Comparison of ENCODE assay signal across 10 mouse cellular contexts in genomic region chr5:147331547-147331946, GRCm38 (mm10). TPM values are rescaled to one million over a fixed set of nuclear protein-coding genes. Genes with fewer than 3 reads are reported as not detected.
A peak's percentile ranks its signal among the peaks of the same experiment; 100 is the strongest.
DNase-seq lines count a peak whose midpoint lies in the region; ATAC-seq and TF ChIP-seq lines count a peak whose summit lies in the region.
"Had no signal": no experiment of that assay in that cellular context is flagged by ENCODE, and none has a peak within 500 bp of the region (broad histone marks: within the 10 kb centered on the region; RNA-seq: fewer than 3 reads in every experiment).

No protein-coding gene starts in this region.

- peak; percentile 47 for DNase-seq in forebrain, postnatal 0 days
- no peak for DNase-seq in forebrain, embryonic 10.5 days (ENCODE audit: extremely low spot score, low spot score)
- peak; percentile 65 for DNase-seq in neural tube, embryonic 10.5 days (ENCODE audit: extremely low spot score, low spot score)
- peak; percentile 33 for DNase-seq in cerebellum, adult 8-10 months
- DNase-seq in heart, postnatal 4 days = peak; percentile 60
- DNase-seq in thymus, adult 2 months = peak; percentile 88

- no peaks in the 10 kb centered on the region for H3K36me3 ChIP-seq in forebrain, postnatal 0 days (ENCODE audit: insufficient read depth)
- H3K36me3 ChIP-seq in forebrain, embryonic 10.5 days (replicated peaks) = no peaks in the 10 kb centered on the region
- H3K36me3 ChIP-seq in neural tube, embryonic 15.5 days = no peaks in the 10 kb centered on the region
- H3K36me3 ChIP-seq in thymus, adult 2 months (ENCODE audit: control insufficient read depth, insufficient read depth, low read length) = no peaks in the 10 kb centered on the region
- H3K36me3 ChIP-seq: neural tube, embryonic 13.5 days had no signal

- H3K4me1 ChIP-seq in forebrain, postnatal 0 days (ENCODE audit: insufficient read depth) = no peaks in the 10 kb centered on the region
- H3K4me1 ChIP-seq in forebrain, embryonic 10.5 days = peaks cover 7% of the 10 kb centered on the region
- no peaks in the 10 kb centered on the region for H3K4me1 ChIP-seq in neural tube, embryonic 15.5 days
- H3K4me1 ChIP-seq in thymus, adult 2 months (replicated peaks; ENCODE audit: control insufficient read depth, insufficient read depth, low read length) = peaks cover 3% of the 10 kb centered on the region

- ATAC-seq in forebrain, postnatal 0 days = no peak
- no peak for ATAC-seq in neural tube, embryonic 15.5 days (ENCODE audit: low FRiP score)
- ATAC-seq in megakaryocyte progenitor cell, adult 5-6 weeks (replicated peaks; ENCODE audit: poor library complexity) = peak; percentile 96

- H3K4me2 ChIP-seq in forebrain, postnatal 0 days (ENCODE audit: low read depth) = no peak overlapping the region
- no peak overlapping the region for H3K4me2 ChIP-seq in neural tube, embryonic 15.5 days
- H3K4me2 ChIP-seq: neural tube, embryonic 13.5 days had no signal

- peak; percentile 69 for TF ChIP-seq CTCF in forebrain, postnatal 0 days (IDR thresholded peaks at IDR 0.05; ENCODE audit: low read depth)
- peak; percentile 48; the same call in 1 of the 2 replicates for TF ChIP-seq CTCF in thymus, adult 2 months (IDR thresholded peaks at IDR 0.05; ENCODE audit: borderline replicate concordance, control insufficient read depth, extremely low read depth, insufficient read depth, low read length, poor library complexity)

- no peaks in the 10 kb centered on the region for H3K9me3 ChIP-seq in forebrain, postnatal 0 days (ENCODE audit: low read length)
- no peaks in the 10 kb centered on the region for H3K9me3 ChIP-seq in forebrain, embryonic 10.5 days
- H3K9me3 ChIP-seq in neural tube, embryonic 15.5 days (replicated peaks) = no peaks in the 10 kb centered on the region

- H3K27me3 ChIP-seq in forebrain, postnatal 0 days (ENCODE audit: insufficient read depth, low read length) = no peaks in the 10 kb centered on the region
- H3K27me3 ChIP-seq in forebrain, embryonic 10.5 days (ENCODE audit: poor library complexity, severe bottlenecking) = no peaks in the 10 kb centered on the region
- H3K27me3 ChIP-seq in neural tube, embryonic 15.5 days (replicated peaks) = no peaks in the 10 kb centered on the region; the same call in 1 of the 2 replicates
- no peaks in the 10 kb centered on the region for H3K27me3 ChIP-seq in thymus, adult 2 months (ENCODE audit: control insufficient read depth, insufficient read depth, low read length)
- H3K27me3 ChIP-seq: neural tube, embryonic 13.5 days had no signal

- H3K27ac ChIP-seq in forebrain, postnatal 0 days (ENCODE audit: low read depth, low read length) = no peak overlapping the region
- no peak overlapping the region for H3K27ac ChIP-seq in forebrain, embryonic 10.5 days
- H3K27ac ChIP-seq in neural tube, embryonic 15.5 days (replicated peaks) = no peak overlapping the region
- H3K27ac ChIP-seq in thymus, adult 2 months (ENCODE audit: control insufficient read depth, insufficient read depth, low read length) = no peak overlapping the region
- H3K27ac ChIP-seq: neural tube, embryonic 13.5 days had no signal

- no peak for TF ChIP-seq POLR2A in thymus, adult 2 months (IDR thresholded peaks at IDR 0.05; ENCODE audit: control insufficient read depth, extremely low read depth, insufficient read depth, low read length, poor library complexity)

- no peak overlapping the region for H3K4me3 ChIP-seq in forebrain, postnatal 0 days (ENCODE audit: low read depth, low read length)
- no peak overlapping the region for H3K4me3 ChIP-seq in forebrain, embryonic 10.5 days
- no peak overlapping the region for H3K4me3 ChIP-seq in neural tube, embryonic 15.5 days (replicated peaks)
- no peak overlapping the region for H3K4me3 ChIP-seq in thymus, adult 2 months (ENCODE audit: control insufficient read depth, insufficient read depth, low read length)
- H3K4me3 ChIP-seq: neural tube, embryonic 13.5 days had no signal

- H3K9ac ChIP-seq in forebrain, postnatal 0 days = no peak overlapping the region
- H3K9ac ChIP-seq in neural tube, embryonic 15.5 days (replicated peaks) = no peak overlapping the region
- H3K9ac ChIP-seq: neural tube, embryonic 13.5 days had no signal

- WGBS in forebrain, postnatal 0 days = 45% methylated on average over 2 of the region's 2 CpGs
- WGBS in forebrain, embryonic 10.5 days = 39% methylated on average over 2 of the region's 2 CpGs
- 51% methylated on average over 2 of the region's 2 CpGs for WGBS in neural tube, embryonic 15.5 days
- WGBS in thymus, adult 2 months = 37% methylated on average over 2 of the region's 2 CpGs

RNA-seq across cellular contexts. Expression of gene Urad, which starts 9.3 kb away (rescaled TPM):
- total RNA-seq in forebrain, postnatal 0 days (2014; rRNA removed) = not detected in 2 replicates
- polyA plus RNA-seq in forebrain, postnatal 0 days (2015; fragmentation: Nextera tagmentation; extraction: Ambion mirVana) = not detected in 2 replicates
- not detected in 2 replicates for polyA plus RNA-seq in forebrain, embryonic 10.5 days (2016; fragmentation: Nextera tagmentation; extraction: Ambion mirVana)
- polyA plus RNA-seq in neural tube, embryonic 15.5 days (2015; fragmentation: Nextera tagmentation; extraction: Ambion mirVana) = 0.24 TPM in 1 of 2 replicates, not detected in the other
- total RNA-seq in heart, postnatal 4 days (2021) = not detected
- not detected in 2 replicates for total RNA-seq in megakaryocyte progenitor cell, adult 5-6 weeks (2015)
- not detected in 2 replicates for total RNA-seq in megakaryocyte progenitor cell, adult 5-6 weeks (2017)
- 0.15 and 0.87 TPM in 2 replicates for polyA plus RNA-seq in thymus, adult 2 months (2012; rRNA removed)
- total RNA-seq: layer of hippocampus, adult 8-10 months had no signal
- polyA plus RNA-seq: neural tube, embryonic 13.5 days had no signal

RNA-seq across cellular contexts. Expression of gene Cdx2, which starts 24.5 kb away (rescaled TPM):
- not detected in 2 replicates for total RNA-seq in forebrain, postnatal 0 days (2014; rRNA removed)
- not detected in 2 replicates for polyA plus RNA-seq in forebrain, postnatal 0 days (2015; fragmentation: Nextera tagmentation; extraction: Ambion mirVana)
- not detected in 2 replicates for polyA plus RNA-seq in forebrain, embryonic 10.5 days (2016; fragmentation: Nextera tagmentation; extraction: Ambion mirVana)
- polyA plus RNA-seq in neural tube, embryonic 15.5 days (2015; fragmentation: Nextera tagmentation; extraction: Ambion mirVana) = 3.1 TPM in 1 of 2 replicates, not detected in the other
- total RNA-seq in heart, postnatal 4 days (2021) = not detected
- not detected in 2 replicates for total RNA-seq in megakaryocyte progenitor cell, adult 5-6 weeks (2015)
- total RNA-seq in megakaryocyte progenitor cell, adult 5-6 weeks (2017) = not detected in 2 replicates
- 0.32 TPM in 2 replicates for polyA plus RNA-seq in thymus, adult 2 months (2012; rRNA removed)
- total RNA-seq: layer of hippocampus, adult 8-10 months had no signal
- polyA plus RNA-seq: neural tube, embryonic 13.5 days had no signal
